Mouse (Mus musculus) liver, embryonic 14.5 days (tissue): ENCODE measurements around the gene Tpst2.

Experiments used
- CTCF ChIP-seq: IDR thresholded peaks from 2 replicates; pipeline ENCODE4 v1.5.1; 2016; ENCODE audit warnings: antibody characterized with exemption, low read depth, control low read depth
- EP300 ChIP-seq: IDR thresholded peaks from 2 replicates; pipeline ENCODE4 v1.6.1; 2016; ENCODE audit warnings: antibody characterized with exemption, low read depth

GRCm38 (mm10) chr5:112240761-112241160 is 35.7 kb upstream of the Tpst2 start:
- TF ChIP-seq CTCF (peak; percentile 99), EP300 (no peak)
